Mouse (Mus musculus) 416B (cell line): ENCODE results near the gene Lrrfip1.

Source experiments
- DNase-seq: peaks from one replicate; pipeline ENCODE4 v3.0.0; 2011; ENCODE audit warnings: low read depth

Gene Lrrfip1

GRCm38 (mm10) chr1:91086325-91086724 is 87.8 kb downstream of the Lrrfip1 start:
- no peak for DNase-seq

DNA sequence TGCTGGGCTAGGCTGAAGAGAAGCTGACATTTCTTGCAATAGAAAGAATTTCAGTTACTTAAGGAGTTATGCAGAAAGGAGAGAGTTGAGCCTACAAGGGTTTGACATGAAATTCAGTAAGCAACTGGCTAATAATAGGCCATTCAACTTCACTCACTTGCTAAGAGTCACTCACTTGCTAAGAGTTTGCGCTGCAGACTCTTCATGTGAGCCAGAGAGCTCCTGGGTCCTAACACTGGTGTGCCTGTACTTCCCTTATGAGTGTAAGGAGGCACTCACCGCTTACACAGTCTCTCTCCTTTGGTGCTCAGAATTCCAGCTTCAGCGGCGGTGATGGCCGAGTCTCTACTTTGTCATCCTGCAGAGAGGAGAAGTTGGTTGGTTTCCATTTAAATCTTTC is 88.2 kb downstream of the Lrrfip1 start:
- no peak for DNase-seq

GRCm38 (mm10) chr1:91088027-91088426 is 89.5 kb downstream of the Lrrfip1 start:
- peak; percentile 88 for DNase-seq

DNA sequence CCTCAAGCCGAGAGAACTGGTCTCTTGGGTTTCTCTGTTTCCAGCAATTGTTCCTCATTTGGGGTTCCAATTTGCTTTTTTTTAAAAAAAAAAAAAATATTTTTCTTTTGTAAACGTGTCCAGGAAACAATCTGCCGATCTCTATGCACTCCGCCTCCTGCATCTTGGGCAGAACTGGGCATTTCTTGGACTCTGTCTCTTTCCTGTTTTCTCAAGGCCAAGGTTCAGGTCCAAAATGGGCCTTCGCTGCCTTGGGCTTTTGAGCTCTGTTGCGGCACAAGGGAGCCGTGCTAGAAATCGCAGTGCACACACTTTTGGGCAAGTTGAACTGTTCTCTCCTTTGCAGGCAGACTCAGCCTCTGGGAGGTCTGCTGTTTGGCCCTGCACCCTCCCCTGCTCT is 90.4 kb downstream of the Lrrfip1 start:
- no peak for DNase-seq

- DNase-seq, result no peak
Measured at GRCm38 (mm10) chr1:91090456-91090855, 91.9 kb downstream of the Lrrfip1 start.

GRCm38 (mm10) chr1:91092451-91092850 is 93.9 kb downstream of the Lrrfip1 start:
- peak; percentile 66 for DNase-seq

GRCm38 (mm10) chr1:91093296-91093695 is 94.8 kb downstream of the Lrrfip1 start:
- no peak for DNase-seq

GRCm38 (mm10) chr1:91094001-91094400 is 95.5 kb downstream of the Lrrfip1 start:
- DNase-seq, result peak; percentile 50

GRCm38 (mm10) chr1:91095258-91095657 is 96.7 kb downstream of the Lrrfip1 start:
- DNase-seq, result peak; percentile 31

- no peak for DNase-seq
Measured at GRCm38 (mm10) chr1:91095853-91096252, 97.3 kb downstream of the Lrrfip1 start.

GRCm38 (mm10) chr1:91096490-91096889 is 98.0 kb downstream of the Lrrfip1 start:
- DNase-seq, result peak; percentile 68

GRCm38 (mm10) chr1:91097283-91097834 is 98.8 kb downstream of the Lrrfip1 start:
- DNase-seq, result no peak

DNA sequence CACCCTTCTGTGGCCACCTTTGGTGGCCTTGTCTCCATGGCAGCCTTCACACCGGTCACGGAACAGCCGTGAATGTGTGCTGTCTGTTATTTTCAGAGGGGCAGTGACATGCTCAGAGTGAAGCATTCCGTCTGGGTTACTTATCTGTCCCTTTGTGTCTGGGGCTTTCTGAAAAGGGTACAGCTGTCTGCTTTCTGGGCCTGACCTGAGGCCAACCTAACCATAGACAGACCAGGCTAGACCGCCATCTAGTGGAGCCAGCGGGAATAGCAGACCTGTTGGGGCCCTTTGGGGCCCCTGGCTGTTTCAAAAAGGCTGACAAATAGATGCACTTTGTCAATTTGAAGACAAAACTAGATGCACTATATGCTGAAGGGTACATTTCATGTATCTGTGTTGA is 100.3 kb downstream of the Lrrfip1 start:
- peak; percentile 81 for DNase-seq

GRCm38 (mm10) chr1:91101709-91102440 is 103.3 kb downstream of the Lrrfip1 start:
- no peak for DNase-seq

DNA sequence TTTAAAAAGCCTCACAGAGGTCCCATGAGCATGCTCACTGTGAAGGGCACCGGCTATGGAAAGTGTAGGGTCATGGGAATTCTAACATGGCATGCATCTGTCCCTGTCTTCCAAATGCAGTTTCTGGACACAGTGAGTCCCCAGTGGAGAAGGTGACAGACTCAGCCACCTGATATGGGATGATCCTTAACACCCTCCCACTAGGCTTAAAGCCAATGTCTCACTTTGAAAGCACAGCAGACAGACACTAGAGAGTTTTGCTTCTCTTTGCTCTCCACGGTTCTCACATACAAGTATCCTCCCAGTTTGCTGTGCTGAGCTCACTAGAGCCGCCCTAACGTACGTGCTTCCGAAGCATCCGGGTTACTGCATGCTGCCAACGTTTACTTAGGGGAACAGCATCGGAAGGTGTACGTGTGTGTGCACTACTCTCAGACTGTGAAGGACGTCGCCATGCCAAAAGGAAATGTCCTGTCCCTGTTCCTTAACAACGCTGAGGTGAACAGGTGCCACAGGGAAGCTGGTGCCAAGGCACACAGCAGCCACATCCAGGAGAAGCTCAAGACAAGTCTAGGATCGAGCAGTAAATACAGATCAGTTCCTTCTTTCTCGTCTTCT is 104.9 kb downstream of the Lrrfip1 start:
- no peak for DNase-seq

GRCm38 (mm10) chr1:91107548-91107947 is 109.0 kb downstream of the Lrrfip1 start:
- DNase-seq, result peak; percentile 21

DNA sequence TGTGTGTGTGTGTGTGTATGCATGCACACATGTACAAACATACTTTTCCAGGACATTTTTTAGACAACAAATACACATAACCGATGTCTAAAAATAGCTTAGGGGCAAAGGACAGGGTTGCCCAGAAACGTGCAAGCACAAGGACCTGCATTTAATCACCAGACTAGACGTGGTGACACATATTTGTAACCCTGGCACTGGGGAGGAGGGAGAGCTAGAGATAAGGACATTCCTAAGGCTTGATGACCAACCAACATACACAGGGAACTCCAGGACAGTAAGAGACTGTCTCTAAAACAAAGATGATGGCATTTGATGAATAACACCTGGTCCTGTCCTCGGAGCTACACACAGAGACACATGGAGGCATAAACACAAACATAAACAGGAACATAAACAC is 110.8 kb downstream of the Lrrfip1 start:
- no peak for DNase-seq

DNA sequence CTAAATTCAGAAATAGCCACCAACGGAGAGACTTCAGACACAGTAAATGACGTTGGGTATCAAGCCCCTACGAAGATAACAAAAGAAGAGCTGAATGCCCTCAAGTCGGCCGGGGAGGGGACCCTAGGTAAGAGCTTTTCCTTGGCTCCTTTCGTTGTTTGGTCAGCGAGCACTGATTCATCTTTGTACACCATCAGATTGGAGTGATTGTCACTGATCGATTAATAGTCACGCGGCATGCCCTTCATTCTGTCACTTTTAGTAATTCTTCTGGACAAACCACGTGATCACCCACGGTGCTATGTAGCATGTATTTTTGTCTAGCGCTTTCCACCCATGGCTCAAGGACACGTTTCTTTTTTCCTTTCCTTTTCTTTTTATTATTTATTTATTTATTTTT is 113.6 kb downstream of the Lrrfip1 start:
- DNase-seq, result no peak

DNA sequence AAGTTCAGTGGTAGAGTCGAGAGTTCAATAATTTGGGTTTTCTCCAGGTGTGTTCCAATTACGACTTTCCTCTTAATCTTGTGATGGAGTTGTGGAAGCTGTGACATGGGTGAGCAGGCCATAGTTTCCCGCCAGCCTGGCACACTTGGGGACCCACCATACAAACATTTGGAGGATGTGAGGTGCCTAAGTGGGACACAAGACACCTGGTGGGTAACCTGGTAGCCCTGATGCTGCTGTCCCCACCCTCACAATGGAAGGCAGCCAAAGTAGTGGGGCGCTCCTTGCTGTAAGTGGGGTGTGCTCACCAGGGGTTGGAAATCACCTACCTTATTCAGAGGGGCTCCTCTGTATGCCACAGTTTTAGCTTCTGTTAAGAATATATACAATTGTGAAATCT is 114.1 kb downstream of the Lrrfip1 start:
- DNase-seq, result no peak

DNA sequence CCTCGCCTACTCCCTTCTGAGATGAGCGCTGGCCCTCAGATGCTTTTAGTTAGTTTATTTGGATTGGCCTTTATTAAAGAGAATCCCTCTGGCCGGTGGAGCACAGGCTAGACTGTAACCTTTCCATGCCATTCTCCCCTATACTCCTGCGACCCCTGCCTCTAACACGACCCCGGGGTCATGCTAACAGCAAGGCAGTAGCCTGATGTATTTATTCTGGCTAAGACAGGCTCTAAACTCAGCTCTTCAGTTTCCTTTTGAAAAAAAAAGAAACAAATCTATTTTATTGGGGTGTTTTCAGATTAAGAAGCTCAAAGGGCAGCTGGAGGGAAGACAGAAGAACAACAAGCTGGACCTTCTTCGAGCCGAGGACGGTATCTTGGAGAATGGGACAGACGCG is 123.6 kb downstream of the Lrrfip1 start:
- no peak for DNase-seq

DNA sequence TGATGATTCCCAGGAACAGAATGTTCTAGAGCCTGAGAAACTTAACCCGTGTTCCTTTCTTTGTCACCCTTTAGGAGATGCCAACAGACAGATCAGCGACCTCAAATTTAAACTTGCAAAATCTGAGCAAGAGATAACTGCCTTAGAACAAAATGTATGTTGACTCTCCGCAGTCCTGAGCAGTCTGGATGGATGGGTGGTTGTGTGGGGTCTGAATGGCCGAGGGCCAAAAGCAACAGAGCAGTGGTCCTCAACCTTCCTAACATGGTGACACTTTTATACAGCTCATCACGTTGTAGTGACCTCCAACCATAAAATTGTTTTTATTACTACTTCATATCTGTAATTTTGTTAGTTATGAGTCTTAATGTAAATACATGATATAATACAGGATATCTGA is 124.5 kb downstream of the Lrrfip1 start:
- DNase-seq, result no peak

DNA sequence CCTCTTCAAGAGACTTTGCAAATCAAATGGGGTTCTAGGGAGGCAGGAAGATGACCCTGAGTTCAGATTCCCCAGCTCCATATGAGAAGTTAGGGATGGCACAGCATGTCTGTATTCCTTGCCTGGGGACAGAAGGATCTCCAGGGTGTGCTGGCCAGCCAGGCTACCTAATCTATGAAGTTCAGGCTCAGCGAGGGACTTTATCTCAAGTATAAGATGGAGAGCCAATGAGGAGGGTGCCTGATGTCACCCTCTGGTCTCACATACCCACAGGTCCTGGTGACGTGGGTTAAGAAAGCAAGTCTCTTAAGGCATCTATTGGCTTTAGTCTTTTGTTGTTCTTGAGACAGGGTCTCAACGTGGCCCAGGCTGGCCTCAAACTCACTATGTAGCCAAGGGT is 124.9 kb downstream of the Lrrfip1 start:
- no peak for DNase-seq

DNA sequence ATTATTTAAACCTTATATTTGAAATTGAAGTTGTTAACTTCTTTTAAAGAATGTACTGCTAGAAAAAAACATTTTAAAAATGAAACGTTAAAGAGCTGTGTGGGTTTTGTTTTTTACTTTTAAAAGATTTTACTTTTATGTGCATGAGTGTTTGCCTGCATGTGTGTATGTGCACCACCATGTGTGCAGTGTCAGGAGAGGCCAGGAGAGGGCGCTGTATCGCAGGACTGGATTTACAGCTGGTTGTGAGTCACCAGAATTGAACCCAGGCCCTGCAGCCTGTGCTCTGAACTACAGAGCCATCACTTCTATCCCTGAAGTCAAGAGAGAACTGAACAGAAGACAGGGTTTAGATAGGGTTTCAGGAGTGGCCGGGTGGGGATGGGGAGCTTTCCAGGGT is 130.3 kb downstream of the Lrrfip1 start:
- no peak for DNase-seq

GRCm38 (mm10) chr1:91137036-91137435 is 138.5 kb downstream of the Lrrfip1 start:
- DNase-seq, result no peak
